Mouse (Mus musculus) neural tube, embryonic 15.5 days (tissue): ENCODE results near the gene Ifne. TPM values are rescaled to one million over a fixed set of nuclear protein-coding genes. Genes with fewer than 3 reads are reported as not detected.

Experiments
- microRNA counts: library from miRNA; unstranded; fragments of <30 nt; microRNA quantifications from one replicate; lab custom pipeline; 2016
- microRNA-seq: library from miRNA; unstranded; fragments of <30 nt; microRNA quantifications from one replicate; pipeline ENCODE4, GENCODE M21; 2017
- polyA plus RNA-seq: library from polyadenylated mRNA; unstranded; fragments of >200 nt; fragmentation: Nextera tagmentation; extraction: Ambion mirVana; gene quantifications from 2 replicates; pipeline ENCODE4 v1.2.1, GENCODE M21; 2015

Gene Ifne
- polyA plus RNA-seq, 1 experiment from 2014 or later, result not detected

MicroRNA genes within 50 kb of the gene (microRNA counts, 519-probe panel; counts per million panel counts)
- microRNA mmu-miR-31 (lab: Ali Mortazavi, UCI), result 2,225 counts per million, percentile 49 among the panel's probes with 10 or more counts

Small RNAs within 50 kb of the gene (microRNA-seq; reads per million reads assigned to microRNA genes)
- gene Mir31, result 45.9 reads per million, percentile 42 among the genes with 10 or more reads in this experiment

Other genes starting within 250 kb of the Ifne start
- not detected in 2 replicates for gene C87499, start 245.8 kb downstream of the Ifne start, polyA plus RNA-seq
- gene Ifna13, start 235.7 kb downstream of the Ifne start, polyA plus RNA-seq, result not detected in 2 replicates
- not detected in 2 replicates for gene Ifna16, start 203.3 kb downstream of the Ifne start, polyA plus RNA-seq
- not detected in 2 replicates for gene Ifna2, start 196.3 kb downstream of the Ifne start, polyA plus RNA-seq
- gene Ifnab, start 188.8 kb downstream of the Ifne start, polyA plus RNA-seq, result not detected in 2 replicates
- gene Gm26566, start 158.4 kb downstream of the Ifne start, polyA plus RNA-seq, result 1.0 and 1.4 TPM in 2 replicates
- 95.7 and 97.8 TPM in 2 replicates for gene Klhl9, start 157.7 kb downstream of the Ifne start, polyA plus RNA-seq
- not detected in 2 replicates for gene Gm13271, start 125.3 kb downstream of the Ifne start, polyA plus RNA-seq
- gene Gm13283, start 120.1 kb downstream of the Ifne start, polyA plus RNA-seq, result 0.18 TPM in 1 of 2 replicates, not detected in the other
- not detected in 2 replicates for gene Gm13290, start 106.4 kb downstream of the Ifne start, polyA plus RNA-seq
- not detected in 2 replicates for gene Gm13289, start 103.3 kb downstream of the Ifne start, polyA plus RNA-seq
- not detected in 2 replicates for gene Gm13272, start 100.4 kb downstream of the Ifne start, polyA plus RNA-seq
- not detected in 2 replicates for gene Ifnz, start 98.1 kb downstream of the Ifne start, polyA plus RNA-seq
- not detected in 2 replicates for gene Gm13276, start 94.5 kb downstream of the Ifne start, polyA plus RNA-seq
- not detected in 2 replicates for gene Gm13277, start 91.6 kb downstream of the Ifne start, polyA plus RNA-seq
- not detected in 2 replicates for gene Gm13278, start 88.7 kb downstream of the Ifne start, polyA plus RNA-seq
- not detected in 2 replicates for gene Gm13275, start 85.7 kb downstream of the Ifne start, polyA plus RNA-seq
- not detected in 2 replicates for gene Gm13279, start 82.8 kb downstream of the Ifne start, polyA plus RNA-seq
- 0.38 TPM in 1 of 2 replicates, not detected in the other for gene Gm13285, start 80.5 kb downstream of the Ifne start, polyA plus RNA-seq
- gene Gm13287, start 76.9 kb downstream of the Ifne start, polyA plus RNA-seq, result not detected in 2 replicates
- gene Gm13288, start 74.7 kb downstream of the Ifne start, polyA plus RNA-seq, result not detected in 2 replicates
- gene Ifna7, start 64.0 kb downstream of the Ifne start, polyA plus RNA-seq, result not detected in 2 replicates
- not detected in 2 replicates for gene Ifna11, start 60.2 kb downstream of the Ifne start, polyA plus RNA-seq
- gene Ifna6, start 52.8 kb downstream of the Ifne start, polyA plus RNA-seq, result not detected in 2 replicates
- not detected in 2 replicates for gene Ifna5, start 44.7 kb downstream of the Ifne start, polyA plus RNA-seq
- gene Ifna4, start 38.3 kb downstream of the Ifne start, polyA plus RNA-seq, result not detected in 2 replicates
- not detected in 2 replicates for gene Ifna1, start 30.1 kb downstream of the Ifne start, polyA plus RNA-seq